Mouse (Mus musculus) embryonic facial prominence, embryonic 14.5 days (tissue): ENCODE data around the gene Vmp1. TPM values are rescaled to one million over a fixed set of nuclear protein-coding genes. Genes with fewer than 3 reads are reported as not detected.

Source experiments
- ATAC-seq: fragments of 200-750 bp; cut with Nextera tagmentation; 2 replicates; pipeline ENCODE4 v1.8.0; 2017; ENCODE audit warnings: low read depth, moderate number of reproducible peaks, moderate TSS enrichment
- DNase-seq: peaks from one replicate; pipeline ENCODE4 v3.0.0-alpha.2; 2015; ENCODE audit warnings: low spot score
- H3K27ac ChIP-seq: fragments of 300-500 bp; sonication (generic); replicated peaks from 2 replicates; pipeline ENCODE4 v1.5.1; 2014; ENCODE audit warnings: low read depth, mild to moderate bottlenecking, low read length, moderate library complexity
- H3K27me3 ChIP-seq: fragments of 300-500 bp; sonication (generic); replicated peaks from 2 replicates; pipeline ENCODE4 v1.6.1; 2014; ENCODE audit warnings: low read length; ENCODE audit not compliant: control insufficient read depth, insufficient read depth
- H3K36me3 ChIP-seq: fragments of 300-500 bp; sonication (generic); 2 replicates; pipeline ENCODE4 v1.6.1; 2014; ENCODE audit warnings: low read length, mixed read lengths; ENCODE audit not compliant: control insufficient read depth, insufficient read depth
- H3K4me1 ChIP-seq: fragments of 300-500 bp; sonication (generic); 2 replicates; pipeline ENCODE4 v1.6.1; 2014; ENCODE audit warnings: antibody characterized with exemption, low read length; ENCODE audit not compliant: control insufficient read depth, insufficient read depth
- H3K4me2 ChIP-seq: fragments of 300-500 bp; sonication (generic); 2 replicates; pipeline ENCODE4 v1.6.1; 2014; ENCODE audit warnings: low read depth, mild to moderate bottlenecking, low read length, moderate library complexity, mixed read lengths
- H3K4me3 ChIP-seq: fragments of 300-500 bp; sonication (generic); 2 replicates; pipeline ENCODE4 v1.5.1; 2014; ENCODE audit warnings: low read depth, mild to moderate bottlenecking, low read length
- H3K9ac ChIP-seq: fragments of 300-500 bp; sonication (generic); 2 replicates; pipeline ENCODE4 v1.6.1; 2014; ENCODE audit warnings: low read depth, mild to moderate bottlenecking, low read length, moderate library complexity, mixed read lengths
- H3K9me3 ChIP-seq: fragments of 300-500 bp; sonication (generic); 2 replicates; pipeline ENCODE4 v1.6.1; 2016; ENCODE audit warnings: low read length; ENCODE audit not compliant: control insufficient read depth
- WGBS: fragments of 180-500 bp; shearing (Covaris S2); extraction: QIAGEN DNeasy Blood & Tissue Kit; methylation state at CpG from one replicate; pipeline ENCODE4 v1.1.7; 2014; 5-methylcytosine and 5-hydroxymethylcytosine counted together
- microRNA counts: library from miRNA; unstranded; fragments of <30 nt; microRNA quantifications from one replicate; lab custom pipeline; 2017
- microRNA-seq: library from miRNA; unstranded; fragments of <30 nt; microRNA quantifications from one replicate; pipeline ENCODE4, GENCODE M21; 2016; ENCODE audit warnings: borderline number of aligned reads
- polyA plus RNA-seq: library from polyadenylated mRNA; unstranded; fragments of >200 nt; fragmentation: Nextera tagmentation; extraction: Ambion mirVana; gene quantifications from 2 replicates; pipeline ENCODE4 v1.2.1, GENCODE M21; 2014

The Vmp1 gene
- polyA plus RNA-seq, 1 experiment from 2014 or later = 86.6 TPM

DNA sequence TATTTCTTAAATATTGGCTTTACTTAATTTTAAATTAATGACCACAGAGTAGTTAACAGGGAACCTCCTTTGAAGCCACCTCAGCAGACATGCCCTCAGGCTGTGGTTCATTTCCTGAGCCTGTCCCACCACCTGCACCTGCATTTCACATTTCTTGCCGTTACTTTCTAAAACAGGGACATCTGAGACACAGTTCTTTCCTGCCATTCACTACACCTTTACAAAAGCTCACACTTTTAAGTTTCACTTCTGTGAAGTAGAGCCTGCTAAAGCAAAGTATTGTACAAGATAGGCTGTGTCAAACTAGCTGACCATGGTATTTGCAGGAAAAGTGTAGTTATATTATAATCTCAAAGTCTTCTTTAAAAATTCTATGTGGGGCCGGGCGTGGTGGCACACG, 144.8 kb downstream of the Vmp1 start:
- WGBS = 89% methylated on average over 4 of the region's 4 CpGs
- H3K9me3 ChIP-seq = no peaks in the 10 kb centered on the region
- peaks cover 5% of the 10 kb centered on the region for H3K36me3 ChIP-seq
- no peak overlapping the region for H3K9ac ChIP-seq
- no peak for DNase-seq
- H3K4me3 ChIP-seq = no peak overlapping the region
- no peak overlapping the region for H3K4me2 ChIP-seq
- H3K27ac ChIP-seq = no peak overlapping the region
- no peaks in the 10 kb centered on the region for H3K27me3 ChIP-seq
- peaks cover 13% of the 10 kb centered on the region for H3K4me1 ChIP-seq
- ATAC-seq = no peak

DNA sequence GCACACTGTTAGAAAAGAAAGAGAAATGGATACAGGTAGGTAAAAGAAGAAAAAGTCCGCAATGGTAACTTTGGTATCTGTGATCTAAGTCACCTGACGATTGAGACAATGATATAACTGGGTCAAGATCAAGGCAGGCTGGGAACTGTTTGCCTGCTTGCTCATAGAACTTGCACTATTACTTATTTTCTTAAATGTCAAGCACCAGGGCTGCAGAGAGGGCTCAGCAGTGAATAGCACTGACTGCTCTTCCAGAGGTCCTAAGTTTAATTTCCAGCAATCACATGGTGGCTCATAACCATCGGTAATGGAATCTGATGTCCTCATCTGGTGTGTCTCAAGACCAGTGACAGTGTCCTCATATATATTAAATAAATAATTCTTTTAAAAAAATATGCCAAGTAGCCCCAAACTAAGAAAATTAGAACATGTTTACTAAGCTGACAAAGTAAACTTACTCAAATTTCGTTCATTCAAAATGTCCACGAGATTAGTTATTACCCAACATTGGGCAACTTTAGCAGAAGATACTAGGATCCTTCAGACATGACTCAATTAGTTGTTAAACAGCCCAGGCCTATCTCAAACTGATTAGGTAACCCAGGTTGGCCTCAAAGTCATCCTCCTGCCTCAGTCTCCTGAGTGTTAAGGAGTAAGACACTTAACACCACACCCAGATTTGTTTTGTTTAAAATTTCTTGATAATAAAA, 149.3 kb downstream of the Vmp1 start:
- 94% methylated on average over 5 of the region's 5 CpGs for WGBS
- Histone ChIP-seq H3K4me3 (no peak overlapping the region), H3K4me1 (no peaks in the 10 kb centered on the region), H3K27ac (no peak overlapping the region), H3K36me3 (peaks cover 38% of the 10 kb centered on the region), H3K4me2 (no peak overlapping the region), H3K9ac (no peak overlapping the region), H3K9me3 (no peaks in the 10 kb centered on the region), H3K27me3 (no peaks in the 10 kb centered on the region)
- DNase-seq (no peak), ATAC-seq (no peak)

MicroRNAs within 50 kb of the gene (microRNA counts, 519-probe panel; counts per million panel counts)
- 3,340 counts per million, percentile 79 among the panel's probes with 10 or more counts for microRNA mmu-miR-21 (lab: Ali Mortazavi, UCI)

Small RNA genes lying within 50 kb of the gene (microRNA-seq; reads per million reads assigned to microRNA genes)
- 6,381 reads per million, percentile 91 among the genes with 10 or more reads in this experiment for gene Mir21a

Other genes starting within 250 kb of the Vmp1 start
- 53.5 and 53.6 TPM in 2 replicates for gene Rnft1, start 199.2 kb downstream of the Vmp1 start, polyA plus RNA-seq
- 60.5 and 66.1 TPM in 2 replicates for gene Rps6kb1, start 139.0 kb downstream of the Vmp1 start, polyA plus RNA-seq
- gene Tubd1, start 138.8 kb downstream of the Vmp1 start, polyA plus RNA-seq = 10.8 and 12.7 TPM in 2 replicates
- 25.9 and 26.9 TPM in 2 replicates for gene Ptrh2, start 149 bp upstream of the Vmp1 start, polyA plus RNA-seq
- gene Cltc, start 73.7 kb upstream of the Vmp1 start, polyA plus RNA-seq = 167 and 175 TPM in 2 replicates
- gene Dhx40, start 123.9 kb upstream of the Vmp1 start, polyA plus RNA-seq = 19.9 and 21.8 TPM in 2 replicates